Mouse (Mus musculus) T-cell, adult 66 days (primary cell): ENCODE results near the gene Fnd3c2. TPM values are rescaled to one million over a fixed set of nuclear protein-coding genes. Genes with fewer than 3 reads are reported as not detected.

Experiments used
- total RNA-seq, 2 experiments: library from RNA; stranded (reverse); gene quantifications; 3 replicates in 1 of 2; 4 replicates in 1 of 2; pipeline ENCODE4 v1.2.4; 2023

Fnd3c2 gene
- total RNA-seq: not detected

GRCm38 (mm10) chrX:106255276-106255675 lies at the start of gene Fnd3c2:
Gene Fnd3c2 (minus strand): TSS chrX:106255376.

DNA sequence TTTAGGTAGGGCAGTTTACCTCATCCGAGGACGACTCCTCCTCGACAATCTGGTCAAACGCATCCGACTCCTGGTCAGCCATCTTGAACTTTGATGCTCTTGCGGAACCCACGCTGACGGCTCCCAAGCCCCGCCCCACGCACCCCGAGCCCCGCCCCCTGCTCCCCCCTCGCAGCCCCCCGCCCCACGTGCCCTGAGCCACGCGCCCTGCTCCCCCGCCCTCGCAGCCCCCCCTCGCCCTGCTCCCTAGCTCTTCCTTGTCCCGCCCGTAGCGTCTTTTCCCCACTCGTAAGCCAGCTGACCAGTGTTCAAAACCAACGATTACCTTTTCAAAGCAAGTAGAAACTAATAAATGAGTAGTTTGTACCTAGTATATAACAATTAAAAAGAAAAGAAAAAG lies 34.1 kb downstream of the Fnd3c2 start, which contains the start of gene Taf9b:
Gene Taf9b (minus strand): TSS at position 101 of the 400 bp plus-strand sequence.

DNA sequence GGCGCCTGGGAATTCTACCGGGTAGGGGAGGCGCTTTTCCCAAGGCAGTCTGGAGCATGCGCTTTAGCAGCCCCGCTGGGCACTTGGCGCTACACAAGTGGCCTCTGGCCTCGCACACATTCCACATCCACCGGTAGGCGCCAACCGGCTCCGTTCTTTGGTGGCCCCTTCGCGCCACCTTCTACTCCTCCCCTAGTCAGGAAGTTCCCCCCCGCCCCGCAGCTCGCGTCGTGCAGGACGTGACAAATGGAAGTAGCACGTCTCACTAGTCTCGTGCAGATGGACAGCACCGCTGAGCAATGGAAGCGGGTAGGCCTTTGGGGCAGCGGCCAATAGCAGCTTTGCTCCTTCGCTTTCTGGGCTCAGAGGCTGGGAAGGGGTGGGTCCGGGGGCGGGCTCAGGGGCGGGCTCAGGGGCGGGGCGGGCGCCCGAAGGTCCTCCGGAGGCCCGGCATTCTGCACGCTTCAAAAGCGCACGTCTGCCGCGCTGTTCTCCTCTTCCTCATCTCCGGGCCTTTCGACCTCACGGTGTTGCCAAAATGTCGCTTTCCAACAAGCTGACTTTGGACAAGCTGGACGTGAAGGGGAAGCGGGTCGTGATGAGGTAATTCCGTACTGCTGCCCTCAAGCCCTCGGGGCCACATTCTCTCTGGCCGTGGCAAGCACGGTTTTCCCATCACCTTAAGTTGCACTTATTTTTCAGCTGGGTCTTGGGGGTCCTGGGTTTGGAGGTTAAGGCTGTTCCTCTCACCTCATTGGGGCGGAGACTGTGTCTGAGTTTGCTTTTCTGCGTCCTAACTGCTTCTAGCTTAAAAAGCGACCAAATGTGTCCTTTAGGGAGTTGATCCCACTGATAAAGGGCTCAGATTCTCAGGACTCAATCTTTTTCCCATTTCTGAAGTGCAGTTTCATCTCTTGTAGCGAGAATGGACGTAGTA lies 68.2 kb downstream of the Fnd3c2 start, which contains the start of gene Pgk1:
Gene Pgk1 (plus strand): TSS at position 388 of the 937 bp plus-strand sequence.

Other genes starting within 250 kb of the Fnd3c2 start
- 10 to 100 TPM; 35.9 to 38.9 TPM for gene Magt1, start 243.5 kb downstream of the Fnd3c2 start, total RNA-seq
- 100 to 1,000 TPM; 125 to 130 TPM for gene Cox7b, start 239.7 kb downstream of the Fnd3c2 start, total RNA-seq
- 10 to 100 TPM; 11.8 to 14.3 TPM for gene Atp7a, start 228.1 kb downstream of the Fnd3c2 start, total RNA-seq
- under 1 TPM in 1 of 2 experiments, not detected in 1; 0.26 TPM for gene Tlr13, start 112.2 kb downstream of the Fnd3c2 start, total RNA-seq
- gene Pgk1, start 68.3 kb downstream of the Fnd3c2 start, total RNA-seq: 100 to 1,000 TPM; 111 to 118 TPM
- 10 to 100 TPM; 11.6 to 12.4 TPM for gene Taf9b, start 34.2 kb downstream of the Fnd3c2 start, total RNA-seq
- not detected for gene Fndc3c1, start 230.0 kb upstream of the Fnd3c2 start, total RNA-seq